Comparison of ENCODE assay signal across 14 mouse cellular contexts in genomic region chr3:69274018-69274663, GRCm38 (mm10). TPM values are rescaled to one million over a fixed set of nuclear protein-coding genes. Genes with fewer than 3 reads are reported as not detected.
DNase-seq lines count a peak whose midpoint lies in the region; ATAC-seq lines count a peak whose summit lies in the region.
"Had no signal": no experiment of that assay in that cellular context is flagged by ENCODE, and none has a peak within 500 bp of the region (broad histone marks: within the 10 kb centered on the region; RNA-seq: fewer than 3 reads in every experiment).

No protein-coding gene starts in this region.

- H3K27me3 ChIP-seq in forebrain, embryonic 11.5 days (ENCODE audit: control insufficient read depth, insufficient read depth, low read length) = no peaks in the 10 kb centered on the region
- no peaks in the 10 kb centered on the region for H3K27me3 ChIP-seq in hindbrain, embryonic 15.5 days
- no peaks in the 10 kb centered on the region; the same call in 1 of the 2 replicates for H3K27me3 ChIP-seq in neural tube, embryonic 13.5 days
- H3K27me3 ChIP-seq: heart, embryonic 15.5 days had no signal

- no peaks in the 10 kb centered on the region for H3K36me3 ChIP-seq in forebrain, embryonic 11.5 days (ENCODE audit: control insufficient read depth, insufficient read depth, low read length)
- H3K36me3 ChIP-seq in hindbrain, embryonic 15.5 days = no peaks in the 10 kb centered on the region
- H3K36me3 ChIP-seq in neural tube, embryonic 13.5 days = no peaks in the 10 kb centered on the region
- H3K36me3 ChIP-seq: heart, embryonic 15.5 days had no signal

- no peaks in the 10 kb centered on the region for H3K9me3 ChIP-seq in forebrain, embryonic 11.5 days (ENCODE audit: control insufficient read depth, low read length)
- H3K9me3 ChIP-seq in hindbrain, embryonic 15.5 days = no peaks in the 10 kb centered on the region
- no peaks in the 10 kb centered on the region; the same call in 1 of the 2 replicates for H3K9me3 ChIP-seq in neural tube, embryonic 13.5 days
- H3K9me3 ChIP-seq: heart, embryonic 15.5 days had no signal

- peak; percentile 63 for DNase-seq in cerebellum, adult 9-10 months
- no peak for DNase-seq in forebrain, embryonic 11.5 days (ENCODE audit: low spot score)
- DNase-seq in urinary bladder, postnatal 10 days (ENCODE audit: low spot score) = no peak
- DNase-seq in heart, adult 9 months (ENCODE audit: low spot score in 2 of 2) = no peak
- DNase-seq: thymus, adult 18-20 months had no signal

- H3K4me3 ChIP-seq in forebrain, embryonic 11.5 days (ENCODE audit: low read depth, low read length) = no peak overlapping the region
- H3K4me3 ChIP-seq in hindbrain, embryonic 15.5 days = no peak overlapping the region
- no peak overlapping the region for H3K4me3 ChIP-seq in neural tube, embryonic 13.5 days
- H3K4me3 ChIP-seq: heart, embryonic 15.5 days had no signal

- H3K9ac ChIP-seq in forebrain, embryonic 11.5 days (ENCODE audit: low read length) = no peak overlapping the region; the same call in 1 of the 2 replicates
- no peak overlapping the region for H3K9ac ChIP-seq in hindbrain, embryonic 15.5 days
- no peak overlapping the region for H3K9ac ChIP-seq in neural tube, embryonic 13.5 days
- H3K9ac ChIP-seq: heart, embryonic 15.5 days had no signal

- peaks cover 2% of the 10 kb centered on the region; the same call in 1 of the 2 replicates for H3K4me1 ChIP-seq in forebrain, embryonic 11.5 days (replicated peaks; ENCODE audit: control insufficient read depth, insufficient read depth, low read length)
- H3K4me1 ChIP-seq in hindbrain, embryonic 15.5 days (replicated peaks) = peaks cover 11% of the 10 kb centered on the region
- peaks cover 8% of the 10 kb centered on the region for H3K4me1 ChIP-seq in neural tube, embryonic 13.5 days (replicated peaks)

- ATAC-seq in forebrain, embryonic 11.5 days (replicated peaks; ENCODE audit: low FRiP score) = peak; percentile 35; the same call in 1 of the 2 replicates
- 0 out of 2 replicates have a peak, but pooled peaks have one; percentile 42 for ATAC-seq in hindbrain, embryonic 15.5 days (ENCODE audit: low FRiP score, low read depth)
- peak; percentile 50; the same call in 1 of the 2 replicates for ATAC-seq in neural tube, embryonic 13.5 days (ENCODE audit: low read depth)
- no peak for ATAC-seq in inflammation-experienced regulatory T-cells, adult 6 months
- ATAC-seq: intestine, postnatal 0 days; lung, postnatal 0 days had no signal

- H3K27ac ChIP-seq in forebrain, embryonic 11.5 days (ENCODE audit: low read depth, low read length) = no peak overlapping the region
- 0 out of 2 replicates have a peak overlapping the region, but pooled peaks have one; percentile 4 for H3K27ac ChIP-seq in hindbrain, embryonic 15.5 days (replicated peaks)
- no peak overlapping the region for H3K27ac ChIP-seq in neural tube, embryonic 13.5 days (replicated peaks)
- H3K27ac ChIP-seq: heart, embryonic 15.5 days had no signal

- WGBS in forebrain, embryonic 11.5 days = 89% methylated on average over 16 of the region's 16 CpGs
- 78% methylated on average over 16 of the region's 16 CpGs for WGBS in hindbrain, embryonic 15.5 days
- 87% methylated on average over 16 of the region's 16 CpGs for WGBS in neural tube, embryonic 13.5 days

- no peak overlapping the region for H3K4me2 ChIP-seq in forebrain, embryonic 11.5 days (ENCODE audit: low read depth, low read length, severe bottlenecking)
- H3K4me2 ChIP-seq in hindbrain, embryonic 15.5 days = no peak overlapping the region
- H3K4me2 ChIP-seq in neural tube, embryonic 13.5 days = no peak overlapping the region
- H3K4me2 ChIP-seq: heart, embryonic 15.5 days had no signal

RNA-seq across cellular contexts. Expression of gene Ppm1l, which starts 42.5 kb away (rescaled TPM):
- 16.9 and 17.0 TPM in 2 replicates for polyA plus RNA-seq in forebrain, embryonic 11.5 days (2014; fragmentation: Nextera tagmentation; extraction: Ambion mirVana)
- polyA plus RNA-seq in hindbrain, embryonic 15.5 days (2015; fragmentation: Nextera tagmentation; extraction: Ambion mirVana) = 21.5 and 22.5 TPM in 2 replicates
- polyA plus RNA-seq in neural tube, embryonic 13.5 days (2015; fragmentation: Nextera tagmentation; extraction: Ambion mirVana) = 22.1 and 24.9 TPM in 2 replicates
- polyA plus RNA-seq in inflammation-experienced regulatory T-cells, adult 6 months (2017; shearing (Covaris generic)) = 1 to 10 TPM in 2 of 3 experiments, under 1 TPM in 1; 0.06 to 4.4 (median 3.0) TPM

RNA-seq across cellular contexts. Expression of gene Arl14, which starts 51.9 kb away (rescaled TPM):
- polyA plus RNA-seq in forebrain, embryonic 11.5 days (2014; fragmentation: Nextera tagmentation; extraction: Ambion mirVana) = not detected in 2 replicates
- not detected in 2 replicates for polyA plus RNA-seq in hindbrain, embryonic 15.5 days (2015; fragmentation: Nextera tagmentation; extraction: Ambion mirVana)
- polyA plus RNA-seq in neural tube, embryonic 13.5 days (2015; fragmentation: Nextera tagmentation; extraction: Ambion mirVana) = not detected in 2 replicates
- not detected for polyA plus RNA-seq in inflammation-experienced regulatory T-cells, adult 6 months (2017; shearing (Covaris generic))
- polyA plus RNA-seq: embryonic facial prominence, embryonic 11.5 days; frontal cortex, adult 2 months; heart, embryonic 15.5 days; liver, adult 2 months had no signal
